Comparison of ENCODE assay signal across 21 mouse cellular contexts in genomic region chr2:136674077-136674757, GRCm38 (mm10). TPM values are rescaled to one million over a fixed set of nuclear protein-coding genes. Genes with fewer than 3 reads are reported as not detected.
A peak's percentile ranks its signal among the peaks of the same experiment; 100 is the strongest.
DNase-seq lines count a peak whose midpoint lies in the region; TF ChIP-seq lines count a peak whose summit lies in the region.
"Had no signal": no experiment of that assay in that cellular context is flagged by ENCODE, and none has a peak within 500 bp of the region (broad histone marks: within the 10 kb centered on the region; RNA-seq: fewer than 3 reads in every experiment).

No protein-coding gene starts in this region.

- no peak overlapping the region for H3K4me3 ChIP-seq in cerebellum, adult 2 months (replicated peaks; ENCODE audit: insufficient read depth, low read depth, low read length)
- no peak overlapping the region for H3K4me3 ChIP-seq in cortical plate, adult 2 months (ENCODE audit: insufficient read depth, low read length)
- H3K4me3 ChIP-seq: embryonic facial prominence, embryonic 10.5 days; gastrocnemius, adult 2 months; liver, embryonic 12.5 days; lung, embryonic 15.5 days had no signal

- 8% methylated on average over 4 of the region's 4 CpGs for WGBS in cerebellum, adult 2 months

- H3K27ac ChIP-seq in cerebellum, adult 2 months (ENCODE audit: insufficient read depth, low read length): peak overlapping the region; percentile 94; the same call in 1 of the 2 replicates
- peak overlapping the region; percentile 67; the same call in 1 of the 2 replicates for H3K27ac ChIP-seq in cortical plate, adult 2 months (ENCODE audit: insufficient read depth, low read length)
- H3K27ac ChIP-seq: embryonic facial prominence, embryonic 10.5 days; gastrocnemius, adult 2 months; liver, embryonic 12.5 days; lung, embryonic 15.5 days; macrophage had no signal

- H3K27me3 ChIP-seq in cerebellum, adult 2 months (ENCODE audit: control insufficient read depth, insufficient read depth, low read length): no peaks in the 10 kb centered on the region
- H3K27me3 ChIP-seq: lung, embryonic 15.5 days had no signal

- H3K4me1 ChIP-seq in cerebellum, adult 2 months (ENCODE audit: control insufficient read depth, insufficient read depth, low read length): peaks cover 21% of the 10 kb centered on the region
- peaks cover 10% of the 10 kb centered on the region for H3K4me1 ChIP-seq in cortical plate, adult 2 months (ENCODE audit: control insufficient read depth, insufficient read depth, low read length)

- no peak for TF ChIP-seq CTCF in brain, embryonic 14.5 days (IDR thresholded peaks at IDR 0.05; ENCODE audit: borderline replicate concordance, extremely low read depth, insufficient read depth, insufficient read length)
- TF ChIP-seq CTCF in cerebellum, adult 2 months (IDR thresholded peaks at IDR 0.05; ENCODE audit: borderline replicate concordance, insufficient read depth, low read depth, low read length): no peak
- no peak for TF ChIP-seq CTCF in cortical plate, adult 2 months (IDR thresholded peaks at IDR 0.05; ENCODE audit: extremely low read depth, insufficient read depth, low read length)

- TF ChIP-seq POLR2A in brain, embryonic 14.5 days (IDR thresholded peaks at IDR 0.05; ENCODE audit: borderline replicate concordance, extremely low read depth, insufficient read depth, insufficient read length, poor library complexity, severe bottlenecking): no peak
- TF ChIP-seq POLR2A in cerebellum, adult 2 months (IDR thresholded peaks at IDR 0.05; ENCODE audit: borderline replicate concordance, insufficient read depth, low read length): no peak
- no peak for TF ChIP-seq POLR2A in cortical plate, adult 2 months (IDR thresholded peaks at IDR 0.05; ENCODE audit: extremely low read depth, insufficient read depth, low read length)

- DNase-seq in frontal cortex, postnatal 36 days (ENCODE audit: low spot score in 2 of 2): peak; percentile 21 to 44
- DNase-seq in frontal cortex, postnatal 25 days (ENCODE audit: low spot score in 2 of 2): no peak
- DNase-seq in brain, embryonic 14.5 days (ENCODE audit: low read depth): peak; percentile 64
- DNase-seq in cerebellum, adult 2 months: peak; percentile 79 to 96
- DNase-seq in layer of hippocampus, postnatal 25 days (ENCODE audit: extremely low spot score in 1 of 2, low spot score in 1 of 2): no peak
- no peak for DNase-seq in ovary, postnatal 36 days (ENCODE audit: low spot score)
- DNase-seq: adrenal gland, postnatal 14 days; gastrocnemius, adult 2 months; heart, adult 18-20 months; heart, postnatal 4 days; kidney, adult 2 months; kidney, postnatal 4 days; layer of hippocampus, postnatal 36 days; right cerebral cortex, postnatal 4 days; thymus, adult 18-20 months had no signal

RNA-seq across cellular contexts. Expression of gene Snap25, which starts 39.0 kb away (rescaled TPM):
- 111 and 153 TPM in 2 replicates for polyA plus RNA-seq in brain, embryonic 14.5 days (2012; rRNA removed)
- polyA plus RNA-seq in cerebellum, adult 2 months (2012; rRNA removed): 2,833 and 3,013 TPM in 2 replicates
- 2,914 and 2,964 TPM in 2 replicates for polyA plus RNA-seq in cortical plate, adult 2 months (2012; rRNA removed)
- total RNA-seq in layer of hippocampus, postnatal 25 days (2021): 1,000 to 10,000 TPM; 1,881 to 1,910 TPM
- total RNA-seq: gastrocnemius, adult 2 months had no signal
- polyA plus RNA-seq: C2C12, macrophage had no signal

Comparison
In these comparisons a context has a peak if more than half of its experiments do, and no peak if none do; other contexts are left out.
1. DNase-seq: peak in frontal cortex, postnatal 36 days (2 of 2), brain, embryonic 14.5 days (single experiment) and cerebellum, adult 2 months (2 of 2); none in frontal cortex, postnatal 25 days (0 of 2), layer of hippocampus, postnatal 25 days (0 of 2) and ovary, postnatal 36 days (single experiment).
2. RNA of gene Snap25, which starts 39.0 kb away (polyA plus RNA-seq): 2,833 to 3,013 TPM in cerebellum, adult 2 months and 2,914 to 2,964 TPM in cortical plate, adult 2 months; 111 to 153 TPM in brain, embryonic 14.5 days; every median in the first group is over 10 times any median in the second.